Mouse (Mus musculus) limb, embryonic 10.5 days (tissue): ENCODE data around the gene Syk. TPM values are rescaled to one million over a fixed set of nuclear protein-coding genes. Genes with fewer than 3 reads are reported as not detected.

Experiments used
- DNase-seq: peaks from one replicate; pipeline ENCODE4 v3.0.0-alpha.2; 2017; ENCODE audit warnings: low spot score
- H3K27ac ChIP-seq: fragments of 300-500 bp; sonication (generic); 2 replicates; pipeline ENCODE4 v1.5.1; 2016; ENCODE audit warnings: mild to moderate bottlenecking
- H3K27me3 ChIP-seq: fragments of 300-500 bp; sonication (generic); 2 replicates; pipeline ENCODE4 v1.6.1; 2016; ENCODE audit warnings: low read depth, mild to moderate bottlenecking; ENCODE audit not compliant: poor library complexity, severe bottlenecking
- H3K36me3 ChIP-seq: fragments of 300-500 bp; sonication (generic); 2 replicates; pipeline ENCODE4 v1.6.1; 2016; ENCODE audit warnings: mild to moderate bottlenecking, moderate library complexity
- H3K4me1 ChIP-seq: fragments of 300-500 bp; sonication (generic); 2 replicates; pipeline ENCODE4 v1.6.1; 2016
- H3K4me3 ChIP-seq: fragments of 300-500 bp; sonication (generic); 2 replicates; pipeline ENCODE4 v1.5.1; 2016; ENCODE audit warnings: mild to moderate bottlenecking, moderate library complexity
- H3K9me3 ChIP-seq: fragments of 300-500 bp; sonication (generic); replicated peaks from 2 replicates; pipeline ENCODE4 v1.6.1; 2016; ENCODE audit warnings: mild to moderate bottlenecking
- WGBS: fragments of 180-500 bp; shearing (Covaris S2); methylation state at CpG from one replicate; pipeline ENCODE4 v1.1.7; 2016; 5-methylcytosine and 5-hydroxymethylcytosine counted together
- polyA plus RNA-seq: library from polyadenylated mRNA; unstranded; fragments of >200 nt; fragmentation: Nextera tagmentation; extraction: Ambion mirVana; gene quantifications from 2 replicates; pipeline ENCODE4 v1.2.1, GENCODE M21; 2016

Syk gene
- polyA plus RNA-seq, 1 experiment from 2014 or later: 2.5 TPM

DNA sequence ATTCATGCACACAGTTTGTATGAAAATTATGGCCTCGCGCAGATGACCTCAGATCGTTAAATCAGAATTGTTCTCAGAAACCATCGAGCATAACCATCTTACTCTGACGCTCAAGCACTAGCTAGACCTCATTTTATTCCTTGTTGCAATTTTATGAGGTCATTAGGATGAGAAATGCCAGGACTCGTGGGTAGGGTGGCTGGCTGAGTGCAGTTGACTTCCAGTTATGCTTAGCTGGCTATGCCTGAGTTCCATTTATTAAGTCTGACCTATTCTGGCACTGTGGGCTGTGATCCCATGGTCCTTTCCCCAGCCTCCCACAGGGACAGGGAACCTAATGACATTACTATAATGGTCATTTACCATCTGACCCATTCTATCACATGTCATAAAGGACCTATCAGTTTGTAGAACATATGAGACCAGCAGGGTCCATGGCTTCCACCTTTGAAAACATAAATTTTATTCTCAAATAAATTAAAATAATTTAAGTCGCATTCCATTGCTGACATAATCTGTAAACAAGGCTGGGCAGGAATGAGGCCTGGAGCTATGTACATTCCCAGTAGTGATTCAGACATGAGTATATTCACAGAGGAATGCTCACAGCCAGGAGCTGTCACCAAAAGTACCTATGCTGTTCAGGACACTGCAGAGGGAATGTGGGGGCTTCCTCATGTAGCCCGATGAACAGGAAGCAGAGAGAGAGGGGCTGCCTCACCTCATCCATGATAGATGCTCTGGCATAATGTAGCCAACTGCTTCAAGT is 92.7 kb downstream of the Syk start:
- H3K9me3 ChIP-seq: no peaks in the 10 kb centered on the region
- WGBS: 58% methylated on average over 8 of the region's 8 CpGs
- H3K4me1 ChIP-seq: peaks cover 53% of the 10 kb centered on the region
- H3K4me3 ChIP-seq: no peak overlapping the region
- H3K27me3 ChIP-seq: no peaks in the 10 kb centered on the region
- peak overlapping the region; percentile 57; the same call in 1 of the 2 replicates for H3K27ac ChIP-seq
- no peaks in the 10 kb centered on the region for H3K36me3 ChIP-seq
- DNase-seq: no peak

DNA sequence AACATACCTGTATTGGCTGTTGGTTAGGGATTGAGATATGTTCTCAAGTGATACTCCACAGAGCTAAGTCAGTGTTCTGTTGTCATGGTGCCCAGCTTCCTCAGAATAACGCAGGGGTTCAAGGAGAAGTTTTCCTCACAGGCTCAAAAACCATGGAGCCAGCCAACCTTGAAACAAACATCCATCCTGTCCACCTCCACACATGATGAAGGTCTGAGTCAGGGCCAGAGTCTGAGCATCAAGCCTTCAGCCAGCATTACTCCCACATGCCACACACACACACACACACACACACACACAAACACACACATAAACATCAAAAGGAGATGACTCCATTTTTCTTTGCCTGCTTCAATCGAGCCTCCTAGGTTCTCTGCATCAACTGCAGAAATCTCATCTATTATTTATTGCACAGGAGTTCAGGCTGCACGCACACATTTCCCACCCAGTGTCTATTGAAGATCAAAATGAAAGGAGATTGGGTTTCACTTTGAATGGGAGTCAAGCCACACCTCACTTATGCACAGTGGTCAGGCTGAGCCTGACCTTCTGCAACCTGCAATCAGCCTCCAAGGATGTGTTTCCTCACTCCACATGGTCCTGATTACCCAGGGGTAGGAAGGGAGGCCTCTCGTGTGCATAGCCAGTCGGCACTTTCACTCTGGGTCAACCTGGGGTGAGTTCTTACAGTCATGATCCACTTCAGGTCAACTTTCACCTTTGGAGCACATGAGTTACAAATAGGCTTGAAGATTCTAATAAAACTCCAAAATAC is 93.9 kb downstream of the Syk start:
- Histone ChIP-seq H3K36me3 (no peaks in the 10 kb centered on the region), H3K27ac (peak overlapping the region; percentile 65), H3K4me3 (no peak overlapping the region), H3K27me3 (no peaks in the 10 kb centered on the region), H3K9me3 (no peaks in the 10 kb centered on the region), H3K4me1 (peaks cover 53% of the 10 kb centered on the region)
- peak; percentile 62 for DNase-seq
- 30% methylated on average over 5 of the region's 5 CpGs for WGBS

DNA sequence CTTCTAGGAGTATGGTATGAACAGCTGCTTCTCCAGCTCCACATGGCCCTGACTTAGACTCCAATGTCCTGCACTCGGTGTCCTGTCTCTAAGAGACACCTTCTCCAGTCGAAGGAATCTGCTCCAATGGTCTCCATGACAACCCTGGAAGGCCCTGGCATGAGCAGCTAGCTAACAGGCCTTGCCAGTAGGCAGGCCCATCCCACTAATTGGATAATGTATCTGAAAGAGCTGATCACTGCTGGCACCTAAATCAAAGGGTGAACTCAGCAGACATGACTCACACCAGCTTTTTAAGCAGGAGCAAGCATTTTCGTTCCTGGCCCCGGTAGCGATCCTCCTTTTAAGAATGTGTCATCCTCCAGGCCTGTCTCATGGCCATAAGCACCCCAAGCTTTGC is 96.9 kb downstream of the Syk start:
- Histone ChIP-seq H3K4me3 (no peak overlapping the region), H3K27ac (no peak overlapping the region), H3K27me3 (no peaks in the 10 kb centered on the region), H3K9me3 (no peaks in the 10 kb centered on the region), H3K36me3 (no peaks in the 10 kb centered on the region), H3K4me1 (peaks cover 38% of the 10 kb centered on the region)
- no peak for DNase-seq
- WGBS: 75% methylated on average over 5 of the region's 5 CpGs

DNA sequence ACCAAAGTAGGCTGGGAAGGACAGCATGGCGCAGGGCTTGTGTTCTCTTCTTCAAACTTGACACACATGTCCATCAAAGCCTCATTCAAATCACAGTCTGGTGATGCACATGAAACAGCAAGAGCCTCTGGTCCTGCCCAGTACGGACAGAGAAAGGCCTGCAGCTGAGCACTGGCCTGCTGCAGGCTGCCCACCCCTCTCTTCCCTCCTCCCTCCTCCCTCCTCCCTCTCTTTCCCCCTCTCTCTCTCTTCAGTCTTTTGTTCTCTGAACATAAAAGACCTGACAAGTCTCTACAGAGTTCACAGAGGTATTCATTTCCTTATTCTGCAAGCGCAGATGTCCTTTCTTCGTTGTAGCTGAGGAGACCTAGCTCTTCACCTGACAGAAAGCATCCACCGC is 99.1 kb downstream of the Syk start:
- DNase-seq: no peak
- Histone ChIP-seq H3K36me3 (no peaks in the 10 kb centered on the region), H3K4me1 (peaks cover 24% of the 10 kb centered on the region), H3K9me3 (no peaks in the 10 kb centered on the region), H3K27ac (peak overlapping the region; percentile 7; the same call in 1 of the 2 replicates), H3K27me3 (0 out of 2 replicates have a peak, but pooled peaks cover 4% of the 10 kb centered on the region), H3K4me3 (no peak overlapping the region)
- 84% methylated on average over 5 of the region's 5 CpGs for WGBS

DNA sequence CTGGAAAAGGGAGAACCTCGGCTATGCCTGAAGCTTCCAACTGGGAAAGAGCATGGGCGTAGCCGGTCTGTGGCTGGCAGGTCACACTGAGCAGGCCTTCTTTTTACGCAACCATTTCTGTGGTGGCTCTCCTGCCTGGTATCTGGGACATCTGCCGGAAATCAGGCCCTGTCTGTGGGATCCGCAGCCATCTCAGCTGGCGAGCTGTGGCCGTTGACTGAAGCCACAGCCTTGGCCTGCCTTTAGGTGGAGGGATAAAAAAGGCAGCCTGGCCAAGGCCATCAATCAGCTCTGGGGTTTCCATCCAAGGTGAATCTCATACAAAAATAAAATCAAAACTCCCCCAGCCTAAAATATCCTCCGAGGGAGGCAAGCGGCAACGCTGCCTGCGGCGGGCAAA is 107.5 kb downstream of the Syk start:
- Histone ChIP-seq H3K4me1 (peaks cover 4% of the 10 kb centered on the region), H3K36me3 (no peaks in the 10 kb centered on the region), H3K4me3 (no peak overlapping the region), H3K9me3 (no peaks in the 10 kb centered on the region), H3K27ac (peak overlapping the region; percentile 15; the same call in 1 of the 2 replicates), H3K27me3 (no peaks in the 10 kb centered on the region)
- DNase-seq: no peak
- 85% methylated on average over 13 of the region's 13 CpGs for WGBS

DNA sequence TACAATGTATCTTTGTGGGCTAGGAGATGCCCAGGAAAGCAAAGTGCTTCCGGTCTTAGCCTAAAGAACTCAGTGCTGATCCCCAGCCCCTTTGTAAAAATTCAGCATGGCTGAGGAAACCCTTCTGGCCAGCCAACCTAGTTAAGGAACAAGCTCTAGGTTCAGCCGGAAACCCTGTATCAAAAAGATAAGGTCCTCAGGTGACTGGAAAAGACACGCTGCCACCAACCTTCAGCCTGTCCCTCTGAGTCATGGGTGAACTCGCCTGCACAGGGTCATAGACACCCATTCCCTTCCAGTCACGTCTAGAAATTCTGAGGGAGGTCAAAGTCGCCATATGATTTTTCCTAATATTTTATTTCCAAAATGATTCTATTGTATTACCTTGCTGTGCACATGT is 109.3 kb downstream of the Syk start:
- Histone ChIP-seq H3K27ac (no peak overlapping the region), H3K4me3 (no peak overlapping the region), H3K9me3 (no peaks in the 10 kb centered on the region), H3K27me3 (no peaks in the 10 kb centered on the region), H3K4me1 (no peaks in the 10 kb centered on the region), H3K36me3 (no peaks in the 10 kb centered on the region)
- DNase-seq: no peak
- WGBS: 89% methylated on average over 6 of the region's 6 CpGs

DNA sequence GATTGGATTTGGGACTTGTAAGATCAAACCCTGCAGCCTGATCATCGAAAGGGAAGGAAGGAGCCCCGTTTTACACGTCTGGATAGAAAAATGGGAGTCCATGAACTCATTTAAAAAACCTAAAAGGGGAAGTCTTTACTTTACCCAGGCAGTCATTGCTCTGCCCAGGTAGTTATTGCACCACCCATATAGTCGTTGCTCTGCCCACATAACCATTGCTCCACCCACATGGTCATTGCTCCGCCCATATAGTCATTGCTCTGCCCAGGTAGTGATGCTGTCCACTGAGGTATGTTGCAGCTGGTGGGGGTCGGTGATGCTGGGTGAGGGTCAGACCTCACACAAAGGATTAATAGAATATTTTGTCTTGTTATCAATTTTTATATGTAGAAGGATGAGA is 111.9 kb downstream of the Syk start:
- 83% methylated on average over 6 of the region's 6 CpGs for WGBS
- Histone ChIP-seq H3K4me1 (no peaks in the 10 kb centered on the region), H3K9me3 (no peaks in the 10 kb centered on the region), H3K36me3 (no peaks in the 10 kb centered on the region), H3K4me3 (no peak overlapping the region), H3K27ac (no peak overlapping the region), H3K27me3 (no peaks in the 10 kb centered on the region)
- no peak for DNase-seq

Other genes with a start within 250 kb of the Syk start
- gene Diras2, start 51.9 kb upstream of the Syk start, polyA plus RNA-seq: 0.11 TPM in 2 replicates